Mouse (Mus musculus): ENCODE results near the gene Slc11a2. TPM values are rescaled to one million over a fixed set of nuclear protein-coding genes. Genes with fewer than 3 reads are reported as not detected.

Gene Slc11a2
- polyA plus RNA-seq, 1 experiment from 2014 or later, result 29.4 TPM

- DNase-seq (ENCODE audit: extremely low spot score, low spot score), result peak; percentile 77
- Histone ChIP-seq H3K9me3 (no peaks in the 10 kb centered on the region), H3K4me1 (peaks cover 18% of the 10 kb centered on the region), H3K36me3 (replicated peaks) (no peaks in the 10 kb centered on the region), H3K4me3 (no peak overlapping the region), H3K27me3 (ENCODE audit: poor library complexity, severe bottlenecking) (peaks cover 33% of the 10 kb centered on the region), H3K27ac (no peak overlapping the region)
- WGBS, result 10% methylated on average over 17 of the region's 17 CpGs
Measured at GRCm38 (mm10) chr15:100457340-100457739, 32.5 kb upstream of the Slc11a2 start.

GRCm38 (mm10) chr15:100456356-100456991, 31.6 kb upstream of the Slc11a2 start:
- H3K27ac ChIP-seq, result no peak overlapping the region
- 65% methylated on average over 7 of the region's 7 CpGs for WGBS
- H3K27me3 ChIP-seq (ENCODE audit: poor library complexity, severe bottlenecking), result peaks cover 31% of the 10 kb centered on the region
- DNase-seq (ENCODE audit: extremely low spot score, low spot score), result no peak
- no peaks in the 10 kb centered on the region for H3K36me3 ChIP-seq (replicated peaks)
- peaks cover 15% of the 10 kb centered on the region for H3K4me1 ChIP-seq
- no peak overlapping the region for H3K4me3 ChIP-seq
- H3K9me3 ChIP-seq, result no peaks in the 10 kb centered on the region

- no peak overlapping the region for H3K4me3 ChIP-seq
- no peaks in the 10 kb centered on the region for H3K27me3 ChIP-seq (ENCODE audit: poor library complexity, severe bottlenecking)
- no peaks in the 10 kb centered on the region for H3K9me3 ChIP-seq
- no peak overlapping the region for H3K27ac ChIP-seq
- H3K4me1 ChIP-seq, result peaks cover 8% of the 10 kb centered on the region; the same call in 1 of the 2 replicates
- WGBS, result 85% methylated on average over 11 of the region's 11 CpGs
- H3K36me3 ChIP-seq (replicated peaks), result no peaks in the 10 kb centered on the region
- DNase-seq (ENCODE audit: extremely low spot score, low spot score), result no peak
Measured at GRCm38 (mm10) chr15:100452486-100452885, 27.6 kb upstream of the Slc11a2 start.

GRCm38 (mm10) chr15:100451245-100451644, 26.4 kb upstream of the Slc11a2 start:
- no peak for DNase-seq (ENCODE audit: extremely low spot score, low spot score)
- Histone ChIP-seq H3K4me1 (0 out of 2 replicates have a peak, but pooled peaks cover 1% of the 10 kb centered on the region), H3K9me3 (no peaks in the 10 kb centered on the region), H3K27me3 (ENCODE audit: poor library complexity, severe bottlenecking) (no peaks in the 10 kb centered on the region), H3K36me3 (replicated peaks) (no peaks in the 10 kb centered on the region), H3K4me3 (no peak overlapping the region), H3K27ac (no peak overlapping the region)
- WGBS, result 77% methylated on average over 16 of the region's 16 CpGs

GRCm38 (mm10) chr15:100449495-100449894, 24.6 kb upstream of the Slc11a2 start:
- Histone ChIP-seq H3K4me3 (no peak overlapping the region), H3K9me3 (no peaks in the 10 kb centered on the region), H3K36me3 (replicated peaks) (no peaks in the 10 kb centered on the region), H3K4me1 (no peaks in the 10 kb centered on the region), H3K27me3 (ENCODE audit: poor library complexity, severe bottlenecking) (no peaks in the 10 kb centered on the region), H3K27ac (no peak overlapping the region)
- DNase-seq (ENCODE audit: extremely low spot score, low spot score), result no peak
- WGBS, result 94% methylated on average over 3 of the region's 3 CpGs

GRCm38 (mm10) chr15:100448572-100448971, 23.7 kb upstream of the Slc11a2 start:
- Histone ChIP-seq H3K4me1 (peaks cover 8% of the 10 kb centered on the region), H3K27me3 (ENCODE audit: poor library complexity, severe bottlenecking) (no peaks in the 10 kb centered on the region), H3K4me3 (no peak overlapping the region), H3K9me3 (no peaks in the 10 kb centered on the region), H3K27ac (no peak overlapping the region), H3K36me3 (replicated peaks) (no peaks in the 10 kb centered on the region)
- no peak for DNase-seq (ENCODE audit: extremely low spot score, low spot score)
- 76% methylated on average over 4 of the region's 4 CpGs for WGBS

- Histone ChIP-seq H3K27ac (no peak overlapping the region), H3K27me3 (ENCODE audit: poor library complexity, severe bottlenecking) (no peaks in the 10 kb centered on the region), H3K4me3 (no peak overlapping the region), H3K9me3 (no peaks in the 10 kb centered on the region), H3K36me3 (replicated peaks) (no peaks in the 10 kb centered on the region), H3K4me1 (peaks cover 13% of the 10 kb centered on the region)
- DNase-seq (ENCODE audit: extremely low spot score, low spot score), result no peak
- WGBS, result 88% methylated on average over 2 of the region's 2 CpGs
Measured at GRCm38 (mm10) chr15:100446887-100447286, 22.0 kb upstream of the Slc11a2 start.

GRCm38 (mm10) chr15:100443126-100443922, 18.5 kb upstream of the Slc11a2 start:
- 10% methylated on average over 22 of the region's 31 CpGs for WGBS
- H3K4me3 ChIP-seq, result peak overlapping the region; percentile 56

GRCm38 (mm10) chr15:100436518-100436917, 11.6 kb upstream of the Slc11a2 start:
- Histone ChIP-seq H3K4me3 (no peak overlapping the region), H3K27ac (no peak overlapping the region), H3K27me3 (ENCODE audit: poor library complexity, severe bottlenecking) (no peaks in the 10 kb centered on the region), H3K4me1 (no peaks in the 10 kb centered on the region), H3K36me3 (replicated peaks) (no peaks in the 10 kb centered on the region), H3K9me3 (no peaks in the 10 kb centered on the region)
- WGBS, result 80% methylated on average over 10 of the region's 10 CpGs
- no peak for DNase-seq (ENCODE audit: extremely low spot score, low spot score)

More at GRCm38 (mm10) chr15:100443126-100443922, 18.5 kb upstream of the Slc11a2 start:
- Histone ChIP-seq H3K36me3 (replicated peaks) (no peaks in the 10 kb centered on the region), H3K27ac (peak overlapping the region; percentile 83), H3K9me3 (no peaks in the 10 kb centered on the region), H3K4me1 (peaks cover 13% of the 10 kb centered on the region), H3K27me3 (ENCODE audit: poor library complexity, severe bottlenecking) (no peaks in the 10 kb centered on the region)
- peak; percentile 88 for DNase-seq (ENCODE audit: extremely low spot score, low spot score)

- Histone ChIP-seq H3K36me3 (replicated peaks) (no peaks in the 10 kb centered on the region), H3K4me1 (no peaks in the 10 kb centered on the region), H3K27me3 (ENCODE audit: poor library complexity, severe bottlenecking) (no peaks in the 10 kb centered on the region), H3K9me3 (no peaks in the 10 kb centered on the region), H3K4me3 (no peak overlapping the region), H3K27ac (no peak overlapping the region)
- DNase-seq (ENCODE audit: extremely low spot score, low spot score), result no peak
- 89% methylated on average over 4 of the region's 4 CpGs for WGBS
Measured at GRCm38 (mm10) chr15:100436112-100436511, 11.2 kb upstream of the Slc11a2 start.

- DNase-seq (ENCODE audit: extremely low spot score, low spot score), result no peak
- no peaks in the 10 kb centered on the region for H3K36me3 ChIP-seq (replicated peaks)
- no peak overlapping the region for H3K27ac ChIP-seq
- H3K4me3 ChIP-seq, result no peak overlapping the region
- WGBS, result 68% methylated on average over 4 of the region's 4 CpGs
- H3K9me3 ChIP-seq, result no peaks in the 10 kb centered on the region
- no peaks in the 10 kb centered on the region for H3K4me1 ChIP-seq
- no peaks in the 10 kb centered on the region for H3K27me3 ChIP-seq (ENCODE audit: poor library complexity, severe bottlenecking)
Measured at GRCm38 (mm10) chr15:100433234-100433633, 8.4 kb upstream of the Slc11a2 start.

GRCm38 (mm10) chr15:100429959-100430565, 5.2 kb upstream of the Slc11a2 start:
- peaks cover 16% of the 10 kb centered on the region for H3K27me3 ChIP-seq (ENCODE audit: poor library complexity, severe bottlenecking)
- no peak overlapping the region for H3K4me3 ChIP-seq
- H3K36me3 ChIP-seq (replicated peaks), result no peaks in the 10 kb centered on the region
- DNase-seq (ENCODE audit: extremely low spot score, low spot score), result no peak
- H3K9me3 ChIP-seq, result no peaks in the 10 kb centered on the region
- H3K4me1 ChIP-seq, result no peaks in the 10 kb centered on the region
- 86% methylated on average over 11 of the region's 11 CpGs for WGBS
- no peak overlapping the region for H3K27ac ChIP-seq

All from forebrain, embryonic 10.5 days (tissue).